Mouse (Mus musculus) CH12.LX (cell line): ENCODE results near the gene Pcid2. TPM values are rescaled to one million over a fixed set of nuclear protein-coding genes. Genes with fewer than 3 reads are reported as not detected.

Source experiments
- DNase-seq: peaks from one replicate; pipeline ENCODE4 v3.0.0-alpha.2; 2013; ENCODE audit errors: extremely low read depth
- H3K27ac ChIP-seq: 2 replicates; pipeline ENCODE4 v1.5.1; 2012; ENCODE audit warnings: low read depth, mild to moderate bottlenecking, control low read depth, moderate library complexity; ENCODE audit not compliant: insufficient read depth
- H3K27me3 ChIP-seq: replicated peaks from 2 replicates; pipeline ENCODE3; 2012; ENCODE audit warnings: inconsistent platforms
- H3K36me3 ChIP-seq, 2 experiments: replicated peaks in 1 of 2; 2 replicates each; pipeline versions ENCODE3 to v1.6.1; 2012; ENCODE audit warnings: inconsistent platforms in 1 of 2, low read length in 1 of 2, mild to moderate bottlenecking in 1 of 2, mixed read lengths in 1 of 2, moderate library complexity in 1 of 2; ENCODE audit not compliant: control insufficient read depth in 1 of 2, insufficient read depth in 1 of 2
- H3K4me1 ChIP-seq, 2 experiments: 2 replicates each; pipeline ENCODE4 v1.6.1; 2012; ENCODE audit warnings: inconsistent platforms in 1 of 2, moderate library complexity in 1 of 2; ENCODE audit not compliant: insufficient read depth in 2 of 2, control insufficient read depth in 1 of 2
- H3K4me2 ChIP-seq: 2 replicates; pipeline ENCODE4 v1.6.1; 2012; ENCODE audit warnings: low read depth, mild to moderate bottlenecking, control low read depth; ENCODE audit not compliant: poor library complexity, insufficient read depth, severe bottlenecking
- H3K4me3 ChIP-seq, 3 experiments: fragments of 150-350 bp in 1 of 3; sonication (generic) in 1 of 3; replicated peaks in 1 of 3; 2 replicates each; pipeline versions ENCODE3 to v1.5.1; 2011 to 2012; ENCODE audit warnings: low read depth in 2 of 3, low read length in 2 of 3, mild to moderate bottlenecking in 2 of 3, moderate library complexity in 2 of 3, control low read depth in 1 of 3, improper control_type of control experiment in 1 of 3, inconsistent platforms in 1 of 3, mixed read lengths in 1 of 3; ENCODE audit not compliant: poor library complexity in 1 of 3
- H3K79me2 ChIP-seq: replicated peaks from 2 replicates; pipeline ENCODE4 v1.6.1; 2012; ENCODE audit warnings: mild to moderate bottlenecking, moderate library complexity; ENCODE audit not compliant: control insufficient read depth, poor library complexity, insufficient read depth, severe bottlenecking; ENCODE audit errors: extremely low read depth
- H3K9ac ChIP-seq: 2 replicates; pipeline ENCODE4 v1.6.1; 2012; ENCODE audit warnings: low read depth, mild to moderate bottlenecking, control low read depth, moderate library complexity; ENCODE audit not compliant: insufficient read depth
- H3K9me3 ChIP-seq: replicated peaks from 2 replicates; pipeline ENCODE3; 2012; ENCODE audit warnings: low read length, inconsistent platforms, mixed read lengths
- BHLHE40 ChIP-seq: IDR thresholded peaks from 2 replicates; pipeline ENCODE4 v1.6.1; 2011; ENCODE audit warnings: mild to moderate bottlenecking, low read depth, low read length, improper control_type of control experiment
- CTCF ChIP-seq, 2 experiments: IDR thresholded peaks in 1 of 2; conservative IDR thresholded peaks in 1 of 2; 2 replicates each; pipeline ENCODE4 v1.5.1; 2011 to 2012; ENCODE audit warnings: low read depth in 2 of 2, low read length in 2 of 2, improper control_type of control experiment in 1 of 2, inconsistent platforms in 1 of 2, mild to moderate bottlenecking in 1 of 2, moderate library complexity in 1 of 2
- E2F4 ChIP-seq: IDR thresholded peaks from 2 replicates; pipeline ENCODE4 v1.6.1; 2011; ENCODE audit warnings: low read depth, low read length, improper control_type of control experiment; ENCODE audit not compliant: insufficient replicate concordance
- ELF1 ChIP-seq: IDR thresholded peaks from 2 replicates; pipeline ENCODE4 v1.6.1; 2014; ENCODE audit warnings: low read depth, mild to moderate bottlenecking, inconsistent platforms, low read length, improper control_type of control experiment
- ETS1 ChIP-seq: conservative IDR thresholded peaks from 2 replicates; pipeline ENCODE4 v1.6.1; 2012; ENCODE audit warnings: low read depth, mild to moderate bottlenecking, inconsistent platforms, low read length, improper control_type of control experiment, moderate library complexity
- GABPA ChIP-seq: IDR thresholded peaks from 2 replicates; pipeline ENCODE4 v1.6.1; 2012; ENCODE audit warnings: low read depth, low read length, improper control_type of control experiment, inconsistent platforms; ENCODE audit not compliant: insufficient replicate concordance
- HCFC1 ChIP-seq: IDR thresholded peaks from 2 replicates; pipeline ENCODE4 v1.6.1; 2012; ENCODE audit warnings: low read depth, mild to moderate bottlenecking, inconsistent platforms, low read length, improper control_type of control experiment
- IRF4 ChIP-seq: IDR thresholded peaks from 2 replicates; pipeline ENCODE4 v1.6.1; 2014; ENCODE audit warnings: low read depth, mild to moderate bottlenecking, inconsistent platforms, low read length, improper control_type of control experiment
- JUN ChIP-seq: IDR thresholded peaks from 2 replicates; pipeline ENCODE4 v1.6.1; 2011; ENCODE audit warnings: low read depth, mild to moderate bottlenecking, low read length, improper control_type of control experiment, moderate library complexity; ENCODE audit not compliant: insufficient read depth
- KAT2A ChIP-seq: IDR thresholded peaks from 2 replicates; pipeline ENCODE4 v1.6.1; 2012; ENCODE audit warnings: low read length, improper control_type of control experiment, inconsistent platforms; ENCODE audit not compliant: insufficient replicate concordance
- MAFK ChIP-seq: IDR thresholded peaks from 2 replicates; pipeline ENCODE4 v1.6.1; 2011; ENCODE audit warnings: low read length, improper control_type of control experiment; ENCODE audit not compliant: insufficient replicate concordance
- MAX ChIP-seq: IDR thresholded peaks from 2 replicates; pipeline ENCODE4 v1.6.1; 2011; ENCODE audit warnings: low read length, improper control_type of control experiment
- MEF2A ChIP-seq: IDR thresholded peaks from 2 replicates; pipeline ENCODE4 v1.6.1; 2014; ENCODE audit warnings: low read depth, mild to moderate bottlenecking, inconsistent platforms, low read length, improper control_type of control experiment, borderline replicate concordance
- NRF1 ChIP-seq: IDR thresholded peaks from 2 replicates; pipeline ENCODE4 v1.6.1; 2014; ENCODE audit warnings: low read depth, mild to moderate bottlenecking, inconsistent platforms, low read length, improper control_type of control experiment, moderate library complexity
- POLR2A ChIP-seq: IDR thresholded peaks from 2 replicates; pipeline ENCODE4 v1.6.1; 2011; ENCODE audit warnings: low read depth, mild to moderate bottlenecking, improper control_type of control experiment, low read length
- POLR2AphosphoS2 ChIP-seq: IDR thresholded peaks from 2 replicates; pipeline ENCODE4 v1.6.1; 2011; ENCODE audit warnings: low read depth, low read length, improper control_type of control experiment
- RCOR1 ChIP-seq: conservative IDR thresholded peaks from 2 replicates; pipeline ENCODE4 v1.6.1; 2012; ENCODE audit warnings: low read depth, mild to moderate bottlenecking, inconsistent platforms, low read length, improper control_type of control experiment
- SMC3 ChIP-seq: IDR thresholded peaks from 2 replicates; pipeline ENCODE4 v1.6.1; 2011; ENCODE audit warnings: low read depth, low read length, improper control_type of control experiment
- TCF12 ChIP-seq: IDR thresholded peaks from 2 replicates; pipeline ENCODE4 v1.6.1; 2014; ENCODE audit warnings: low read depth, mild to moderate bottlenecking, inconsistent platforms, low read length, improper control_type of control experiment
- USF2 ChIP-seq: conservative IDR thresholded peaks from 2 replicates; pipeline ENCODE4 v1.6.1; 2011; ENCODE audit warnings: low read depth, low read length, improper control_type of control experiment
- dilution Hi-C: fragments of 300-500 bp; cut with MboI; formaldehyde crosslinking; loops from 2 replicates; pipeline ENCODE4 v1.14.3; 2020; ENCODE audit warnings: low sequenced_read_pairs; ENCODE audit not compliant: extremely low pct_unique_long_range_greater_than_20kb, extremely low pct_ligation_motif_present
- in situ Hi-C: fragments of 300-500 bp; cut with MboI; formaldehyde crosslinking; loops from 3 replicates; pipeline ENCODE4 v1.14.3; 2019; ENCODE audit warnings: low sequenced_read_pairs, low pct_ligation_motif_present, low pct_unique_long_range_greater_than_20kb, mixed read lengths
- polyA plus RNA-seq: library from polyadenylated mRNA; unstranded; fragments of >175 nt; gene quantifications from 2 replicates; pipeline ENCODE4 v1.2.1, GENCODE M21; 2012; ENCODE audit warnings: low read depth; ENCODE audit not compliant: insufficient read length
- total RNA-seq, 2 experiments: library from RNA; depleted of rRNA; stranded (reverse); fragments of 300-350 nt in 1 of 2; fragments of >200 nt in 1 of 2; gene quantifications; 2 replicates each; pipeline ENCODE4 v1.2.3; 2012 to 2014

Gene Pcid2
- total and polyA plus RNA-seq, 3 experiments, result 21.6 to 32.5 (median 23.1) TPM

DNA sequence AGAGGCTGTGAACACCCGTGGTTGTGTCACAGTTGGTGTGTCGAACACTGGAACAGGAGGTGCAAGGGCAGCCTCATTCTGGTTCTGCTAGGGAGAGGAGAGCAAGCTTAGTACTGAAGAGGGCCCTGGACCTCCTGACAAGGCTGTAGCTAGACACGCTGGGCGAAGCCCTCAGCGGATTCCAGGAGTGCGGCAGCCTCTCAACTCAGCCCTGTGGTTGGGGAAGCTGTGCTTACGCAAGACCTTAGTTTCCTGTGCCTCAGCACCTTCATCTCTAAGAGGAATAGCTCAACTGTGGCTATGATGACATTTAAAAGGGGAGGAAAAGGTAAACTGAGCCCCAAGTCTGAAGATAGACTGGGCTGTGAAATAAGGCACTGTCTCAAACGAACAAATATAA, 30.2 kb downstream of the Pcid2 start:
- Histone ChIP-seq H3K9me3 (no peaks in the 10 kb centered on the region), H3K9ac (no peak overlapping the region), H3K4me2 (no peak overlapping the region), H3K27me3 (no peaks in the 10 kb centered on the region), H3K36me3 (peaks cover 59 to 86% of the 10 kb centered on the region in 2 experiments), H3K27ac (no peak overlapping the region), H3K4me3 (no peak overlapping the region), H3K4me1 (no peaks in the 10 kb centered on the region), H3K79me2 (no peaks in the 10 kb centered on the region)
- in situ Hi-C loops, result no loop called here
- dilution Hi-C loops, result no loop called here
- DNase-seq, result no peak
- TF ChIP-seq TCF12 (no peak), E2F4 (no peak), BHLHE40 (no peak), CTCF (conservative IDR thresholded peaks at IDR 0.05 in 1 of 2, IDR thresholded peaks at IDR 0.05 in 1 of 2; ENCODE audit: low read depth in 2 of 2, low read length in 2 of 2) (no peak), JUN (no peak), HCFC1 (no peak), IRF4 (no peak), KAT2A (no peak), MEF2A (no peak), USF2 (no peak)

DNA sequence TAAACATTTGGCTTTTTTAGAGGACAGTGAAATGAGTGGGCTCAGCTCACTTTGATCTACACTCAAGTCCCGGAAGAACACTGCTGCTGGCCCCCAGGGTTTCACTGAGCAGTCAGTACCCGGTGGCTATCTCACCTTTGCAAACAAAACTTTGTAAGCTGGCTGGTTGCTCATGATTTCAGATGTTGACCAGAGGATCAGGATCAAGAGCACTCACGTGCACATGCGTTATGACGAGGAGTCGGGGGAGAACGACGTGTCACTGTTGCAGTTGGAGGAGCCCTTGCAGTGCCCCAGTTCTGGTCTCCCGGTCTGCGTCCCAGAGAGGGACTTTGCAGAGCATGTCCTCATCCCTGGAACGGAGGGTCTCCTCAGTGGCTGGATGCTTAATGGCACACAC, 32.0 kb downstream of the Pcid2 start:
- Histone ChIP-seq H3K27ac (no peak overlapping the region), H3K4me3 (no peak overlapping the region), H3K36me3 (peaks cover 47 to 68% of the 10 kb centered on the region in 2 experiments), H3K4me1 (no peaks in the 10 kb centered on the region), H3K79me2 (no peaks in the 10 kb centered on the region), H3K9me3 (no peaks in the 10 kb centered on the region), H3K9ac (no peak overlapping the region), H3K4me2 (no peak overlapping the region), H3K27me3 (no peaks in the 10 kb centered on the region)
- in situ Hi-C loops (no loop called here), dilution Hi-C loops (no loop called here)
- no peak for DNase-seq
- TF ChIP-seq SMC3 (no peak), POLR2A (no peak), MEF2A (no peak), ELF1 (no peak), JUN (no peak), NRF1 (no peak), POLR2AphosphoS2 (no peak), ETS1 (no peak), RCOR1 (no peak), GABPA (no peak), E2F4 (no peak), MAX (no peak), MAFK (no peak), CTCF (conservative IDR thresholded peaks at IDR 0.05 in 1 of 2, IDR thresholded peaks at IDR 0.05 in 1 of 2; ENCODE audit: low read depth in 2 of 2, low read length in 2 of 2) (no peak)
